Mouse (Mus musculus): ENCODE measurements around the gene Shc3.

DNA sequence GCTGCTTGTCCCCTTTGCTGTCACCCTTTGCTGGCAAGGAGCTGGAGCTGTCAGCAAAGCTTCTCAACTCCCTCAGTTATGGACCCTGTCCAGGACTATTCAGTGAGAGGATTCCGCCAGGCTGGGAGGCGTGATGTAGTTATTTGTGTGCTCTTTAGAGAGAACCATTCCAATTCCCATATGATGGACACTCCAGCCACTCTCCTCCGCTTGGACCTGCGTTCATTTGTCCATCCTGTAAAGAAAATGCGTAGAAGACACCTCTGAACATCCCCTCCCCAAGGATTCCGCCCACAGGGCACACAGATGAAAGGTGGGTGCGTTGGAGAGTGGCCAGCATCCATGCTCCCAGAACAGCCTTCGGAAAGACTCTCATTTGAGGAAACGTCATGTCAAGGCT lies 148.4 kb downstream of the Shc3 start:
- TF ChIP-seq CTCF (IDR thresholded peaks at IDR 0.05; ENCODE audit: borderline replicate concordance, insufficient read depth, low read length) (no peak), POLR2A (IDR thresholded peaks at IDR 0.05; ENCODE audit: low read depth, low read length) (no peak)
